Mouse (Mus musculus): ENCODE data around the gene Haghl.

Gene Haghl

DNA sequence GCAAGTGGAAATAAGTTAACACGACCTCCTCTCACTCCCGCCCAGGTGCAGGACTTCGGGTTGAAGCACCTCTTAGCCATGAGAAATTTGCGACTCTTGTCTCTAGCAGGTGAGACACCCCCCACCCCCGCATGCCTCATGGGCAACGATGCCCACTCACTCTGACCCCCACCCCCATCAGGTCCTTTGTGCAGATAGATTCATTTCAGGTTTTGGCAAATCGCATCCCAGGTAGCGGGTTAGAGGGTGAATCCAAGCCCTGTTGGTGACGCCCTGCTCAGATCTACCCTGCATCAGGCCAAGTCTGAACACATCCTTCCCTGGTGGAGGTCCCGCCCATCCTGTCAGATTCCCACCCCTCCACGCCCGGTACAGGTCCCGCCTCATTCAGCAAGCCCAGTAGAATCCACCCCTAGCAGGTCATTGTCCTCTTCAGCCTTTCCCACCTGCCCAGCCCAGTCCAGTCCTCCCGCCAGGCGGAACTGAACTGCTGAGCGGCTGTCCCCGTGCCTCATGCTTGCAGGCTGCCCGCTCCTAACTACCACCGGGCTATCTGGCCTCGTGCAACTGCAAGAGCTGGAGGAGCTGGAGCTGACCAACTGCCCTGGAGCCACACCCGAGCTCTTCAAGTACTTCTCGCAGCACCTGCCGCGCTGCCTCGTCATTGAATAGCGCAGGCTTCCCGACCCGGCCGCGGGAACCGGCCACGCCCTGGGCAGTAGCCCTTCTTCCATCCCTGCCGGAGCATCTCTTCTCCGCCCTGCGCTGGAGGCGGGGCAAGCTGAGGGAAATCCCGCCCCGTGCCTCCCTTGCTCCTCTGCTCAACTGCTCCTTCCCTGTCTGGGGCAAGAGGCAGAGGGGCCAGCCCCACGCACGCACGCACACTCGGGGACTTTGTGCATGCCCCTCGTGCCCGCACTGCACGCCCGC lies 33.6 kb upstream of the Haghl start:
- 19% methylated on average over 46 of the region's 46 CpGs for WGBS

DNA sequence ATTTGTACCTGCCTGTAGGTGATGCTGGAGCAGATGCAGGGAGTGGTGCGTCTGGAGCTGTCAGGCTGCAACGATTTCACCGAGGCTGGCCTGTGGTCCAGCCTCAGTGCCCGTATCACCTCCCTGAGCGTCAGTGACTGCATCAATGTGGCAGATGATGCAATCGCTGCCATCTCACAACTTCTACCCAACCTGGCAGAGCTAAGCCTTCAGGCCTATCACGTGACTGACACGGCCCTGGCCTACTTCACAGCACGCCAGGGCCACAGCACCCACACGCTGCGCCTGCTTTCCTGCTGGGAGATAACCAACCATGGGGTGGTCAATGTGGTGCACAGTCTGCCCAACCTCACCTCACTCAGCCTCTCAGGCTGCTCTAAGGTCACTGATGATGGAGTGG lies 32.2 kb upstream of the Haghl start:
- 66% methylated on average over 11 of the region's 11 CpGs for WGBS

GRCm38 (mm10) chr17:25813471-25813870 lies 28.0 kb upstream of the Haghl start:
- under 1% methylated on average over 20 of the region's 20 CpGs for WGBS

- WGBS = 40% methylated on average over 4 of the region's 4 CpGs
Observed at GRCm38 (mm10) chr17:25810890-25811289, 25.4 kb upstream of the Haghl start.

- 10% methylated on average over 25 of the region's 25 CpGs for WGBS
Observed at GRCm38 (mm10) chr17:25809606-25810340, 24.3 kb upstream of the Haghl start.

- WGBS = under 1% methylated on average over 98 of the region's 100 CpGs
Observed at GRCm38 (mm10) chr17:25808789-25809605, 23.5 kb upstream of the Haghl start, which contains the start of gene Fbxl16. Gene Fbxl16, plus strand, starts transcription at chr17:25809085.

- 34% methylated on average over 5 of the region's 5 CpGs for WGBS
Observed at GRCm38 (mm10) chr17:25808028-25808427, 22.6 kb upstream of the Haghl start.

- 21% methylated on average over 2 of the region's 2 CpGs for WGBS
Observed at GRCm38 (mm10) chr17:25807452-25807851, 22.0 kb upstream of the Haghl start.

DNA sequence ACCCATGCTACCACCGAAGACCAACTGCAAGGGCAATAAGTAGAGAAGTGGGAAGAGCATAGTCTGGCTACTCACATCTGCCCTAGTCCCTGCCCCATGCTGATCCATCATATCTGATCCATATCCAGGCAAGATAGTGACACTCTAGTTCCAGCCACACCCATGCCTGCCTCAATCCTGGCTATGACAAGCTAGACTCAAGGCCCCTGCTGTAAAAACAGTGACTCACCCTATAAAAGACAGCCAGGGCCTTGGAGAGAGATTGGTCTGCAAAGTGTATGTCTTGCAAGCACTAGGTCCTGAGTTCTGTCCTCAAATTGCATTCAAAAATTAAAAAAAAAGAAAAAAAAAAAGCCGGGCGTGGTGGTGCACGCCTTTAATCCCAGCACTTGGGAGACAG lies 21.0 kb upstream of the Haghl start:
- WGBS = 92% methylated on average over 4 of the region's 4 CpGs

DNA sequence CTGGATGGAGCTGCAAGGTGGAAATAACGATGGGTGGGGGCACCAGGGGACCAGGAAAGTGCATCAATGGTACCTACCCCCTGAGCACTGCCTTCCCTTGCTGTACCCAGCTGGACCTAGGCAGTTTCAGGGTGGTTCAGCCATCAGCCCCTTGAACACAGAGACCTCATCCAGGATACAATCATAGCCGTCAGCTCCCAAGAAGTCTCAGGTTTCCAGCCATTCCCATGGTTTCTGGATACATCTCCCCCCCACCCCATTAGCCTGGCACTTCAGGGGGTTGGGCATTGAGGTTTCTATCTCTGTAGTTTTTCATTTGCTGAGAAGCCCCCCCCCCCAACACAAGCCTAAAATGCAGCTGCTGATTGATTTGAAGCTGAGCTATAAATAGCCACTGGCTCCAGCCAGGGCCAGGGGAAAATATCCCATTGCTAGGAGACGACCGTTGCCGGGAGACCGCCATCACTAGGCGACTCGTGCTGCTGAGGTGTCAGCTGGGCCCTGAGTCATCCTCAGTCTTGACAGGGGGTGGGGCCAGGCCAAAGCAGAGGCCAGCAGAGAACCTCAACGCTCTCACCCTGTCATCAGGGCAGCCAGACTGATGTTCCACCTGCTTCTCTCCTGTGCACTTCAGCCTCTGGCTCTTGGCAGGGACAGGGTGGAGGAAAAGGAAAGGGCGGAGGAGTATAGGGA lies 17.5 kb upstream of the Haghl start:
- 7% methylated on average over 10 of the region's 10 CpGs for WGBS

DNA sequence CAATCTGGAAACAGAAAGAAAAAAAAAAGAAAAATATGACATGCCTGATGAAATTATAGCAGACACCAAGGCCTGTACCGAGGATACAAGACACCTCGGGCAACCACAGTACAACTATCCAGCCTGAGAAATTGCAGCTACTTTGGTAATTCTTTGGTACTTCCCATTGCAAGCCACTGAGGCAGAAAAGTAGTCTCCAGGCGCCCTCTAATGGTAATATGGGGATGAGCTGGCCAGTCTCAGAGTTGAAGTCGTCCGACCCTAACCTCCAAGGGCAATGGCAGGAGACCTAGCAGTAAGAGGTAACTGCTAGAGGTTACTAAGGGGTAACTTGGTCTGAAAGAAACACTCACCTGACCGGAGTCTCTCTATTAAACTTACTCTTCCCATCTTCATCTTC lies 15.6 kb upstream of the Haghl start:
- WGBS = 8% methylated on average over 6 of the region's 6 CpGs

DNA sequence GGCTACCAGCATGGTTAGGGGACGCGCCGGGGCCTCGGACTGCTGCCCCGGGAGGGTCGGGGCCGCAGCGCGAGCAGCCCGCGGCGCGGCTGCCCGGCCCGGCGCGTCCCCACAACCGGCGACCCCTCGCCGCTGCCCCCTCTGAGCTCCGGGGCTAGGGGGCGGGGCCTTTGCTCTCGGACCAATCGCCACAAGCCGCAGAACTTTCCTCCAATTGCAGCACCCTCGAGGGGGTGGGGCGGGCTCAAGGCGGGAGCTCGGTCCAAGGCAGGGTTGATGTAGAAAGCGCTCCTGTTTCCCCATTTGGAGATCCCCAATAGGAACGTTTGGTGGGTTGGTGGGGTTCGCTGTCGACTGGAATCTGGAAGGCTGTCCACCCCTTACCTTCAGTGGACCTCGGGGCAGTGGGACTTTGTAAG lies 11.5 kb upstream of the Haghl start, which contains the start of gene Metrn:
TSS of gene Metrn (minus strand) at position 186 of the 419 bp plus-strand sequence.
- under 1% methylated on average over 35 of the region's 35 CpGs for WGBS

- 22% methylated on average over 37 of the region's 37 CpGs for WGBS
Observed at GRCm38 (mm10) chr17:25796211-25796771, 10.8 kb upstream of the Haghl start.

DNA sequence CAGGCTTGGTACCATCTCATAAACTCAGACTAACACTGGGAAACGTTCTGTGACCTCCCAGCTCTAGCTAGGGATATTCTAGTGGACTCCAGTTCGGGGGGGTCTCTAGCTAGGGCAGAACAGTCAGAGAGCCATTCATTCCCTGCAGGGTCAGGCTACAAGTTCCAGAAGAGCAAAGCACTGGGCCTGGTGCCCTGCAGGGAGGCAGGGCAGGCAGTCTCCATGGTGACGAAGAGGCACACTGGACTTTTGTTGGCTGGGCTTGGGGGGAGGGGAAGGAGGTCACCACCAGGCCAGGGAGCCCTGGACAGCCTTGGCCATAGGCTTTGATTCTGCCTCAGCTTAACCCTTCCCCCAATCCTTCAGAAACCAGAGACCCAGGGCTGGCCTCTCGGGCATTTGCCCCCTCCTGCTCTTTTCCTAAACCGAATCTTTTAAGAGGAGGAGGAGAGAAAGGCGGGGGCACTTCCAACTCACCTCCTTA lies 10.2 kb upstream of the Haghl start, which contains the start of gene AC134908.4:
TSS of gene AC134908.4 (minus strand) at position 51 of the 484 bp plus-strand sequence.
- 54% methylated on average over 6 of the region's 6 CpGs for WGBS

GRCm38 (mm10) chr17:25794998-25795397 lies 9.5 kb upstream of the Haghl start:
- WGBS = 69% methylated on average over 17 of the region's 17 CpGs

DNA sequence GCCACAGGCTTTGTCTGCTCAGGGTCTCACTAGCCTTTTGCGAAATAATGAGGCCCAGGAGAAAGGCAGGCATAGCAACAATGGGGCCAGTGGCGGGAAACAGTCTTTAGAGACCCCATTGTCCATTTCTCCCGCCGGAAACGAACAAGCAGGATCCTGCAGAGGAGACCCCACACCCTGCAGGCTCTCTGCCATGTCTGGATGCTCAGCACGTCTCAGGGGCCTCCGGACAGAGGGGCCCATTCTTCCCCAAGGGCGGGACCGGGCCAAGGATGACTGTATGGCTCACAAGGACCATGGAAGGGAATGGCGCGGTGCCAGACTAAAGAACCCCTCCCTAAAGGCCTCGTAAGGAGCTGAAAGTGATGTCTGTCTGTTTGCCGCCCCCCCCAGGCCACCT lies 8.7 kb upstream of the Haghl start:
- 44% methylated on average over 13 of the region's 13 CpGs for WGBS

DNA sequence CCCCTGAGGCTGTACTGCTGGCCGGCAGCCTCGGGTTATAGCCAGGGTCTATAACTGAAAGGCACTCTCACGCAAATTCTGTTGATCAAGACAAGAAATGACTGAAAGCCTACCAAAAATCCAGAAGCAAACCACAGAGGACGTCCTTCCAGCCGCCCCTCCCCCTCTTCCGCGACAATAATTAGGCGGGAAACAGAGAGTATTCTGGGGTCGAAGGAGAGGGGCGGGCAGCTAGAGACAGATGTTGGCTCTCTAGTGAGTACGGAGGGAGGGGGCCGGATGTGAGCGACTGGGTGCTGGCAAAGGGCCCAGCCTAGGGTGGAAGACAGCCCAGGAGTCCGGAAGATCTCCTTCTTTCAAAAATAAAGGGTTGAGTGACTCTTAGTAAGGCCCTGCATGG lies 7.1 kb upstream of the Haghl start, which contains the start of gene Fam173a:
TSS of gene Fam173a (minus strand) at position 287 of the 400 bp plus-strand sequence.
- WGBS = 1% methylated on average over 14 of the region's 14 CpGs

- under 1% methylated on average over 45 of the region's 45 CpGs for WGBS
Observed at GRCm38 (mm10) chr17:25791843-25792527, 6.5 kb upstream of the Haghl start.

DNA sequence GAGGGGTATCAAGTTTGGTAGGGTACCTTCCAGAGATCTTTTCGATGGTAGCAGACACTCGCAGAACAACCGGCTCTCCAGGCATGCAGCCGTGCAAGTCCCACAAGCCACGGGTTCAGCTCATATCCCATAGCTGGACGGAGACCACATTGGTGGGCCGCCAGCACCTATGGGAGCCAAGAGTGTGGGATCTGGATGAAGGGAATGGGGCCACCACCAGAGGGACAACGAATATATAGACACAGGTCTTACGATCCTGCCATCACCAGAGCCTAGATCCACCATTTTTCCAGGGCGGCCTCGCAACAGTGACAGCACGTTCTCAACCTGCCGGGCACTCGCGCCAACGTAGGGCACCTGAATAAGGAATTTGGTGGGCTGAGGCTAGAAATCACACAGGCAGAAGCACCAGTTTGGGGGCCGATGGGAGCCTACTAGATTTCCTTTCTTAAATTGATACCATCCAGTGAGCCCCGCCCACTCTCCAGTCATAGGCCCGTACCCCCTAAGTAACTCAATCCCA lies 5.9 kb upstream of the Haghl start:
- WGBS = 16% methylated on average over 19 of the region's 19 CpGs
